Mouse (Mus musculus): ENCODE data around the gene Nrp1. TPM values are rescaled to one million over a fixed set of nuclear protein-coding genes. Genes with fewer than 3 reads are reported as not detected.

Gene Nrp1
- polyA plus RNA-seq, 1 experiment from 2014 or later: 8.7 TPM

DNA sequence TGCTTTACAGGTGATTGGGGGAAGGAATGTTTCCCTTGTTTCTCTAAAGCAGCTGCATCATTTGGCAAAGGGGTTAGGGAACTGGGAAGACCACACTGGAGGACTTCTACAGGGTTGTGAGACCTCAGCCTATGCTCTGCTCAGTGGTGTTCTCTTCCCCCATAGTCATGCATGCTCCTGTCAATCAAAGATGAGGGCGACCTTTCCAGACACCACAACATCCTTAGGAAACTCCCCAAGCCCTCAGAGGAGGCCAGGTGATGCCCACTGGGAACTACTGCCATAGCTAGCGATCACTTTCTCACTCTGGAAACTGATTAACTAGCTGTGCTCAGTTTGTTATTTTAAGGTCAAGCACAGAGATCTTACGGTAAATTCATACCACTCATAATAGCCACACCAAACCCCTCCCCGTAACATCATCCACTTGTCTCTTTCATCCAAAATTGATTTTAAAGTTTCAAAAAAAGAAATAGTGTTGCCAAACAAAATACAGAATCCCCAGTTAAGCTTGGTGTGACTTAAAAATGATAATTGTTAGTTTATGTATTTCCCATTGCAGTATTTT, 105.7 kb downstream of the Nrp1 start:
- WGBS (ENCODE audit: insufficient replicate concordance): 63% methylated on average over 4 of the region's 4 CpGs
- no peaks in the 10 kb centered on the region for H3K27me3 ChIP-seq (ENCODE audit: insufficient read depth, low read length)
- TF ChIP-seq CTCF (IDR thresholded peaks at IDR 0.05; ENCODE audit: low read depth) (no peak), EP300 (IDR thresholded peaks at IDR 0.05; ENCODE audit: low read depth) (no peak)
- H3K4me1 ChIP-seq (ENCODE audit: insufficient read depth): peaks cover 4% of the 10 kb centered on the region
- peaks cover 11% of the 10 kb centered on the region for H3K36me3 ChIP-seq (replicated peaks; ENCODE audit: insufficient read depth, low read length)
- no peak overlapping the region for H3K4me3 ChIP-seq (ENCODE audit: low read depth, low read length)
- DNase-seq: no peak
- no peak overlapping the region for H3K27ac ChIP-seq (ENCODE audit: low read depth)
- H3K9me3 ChIP-seq (ENCODE audit: low read length): no peaks in the 10 kb centered on the region
- no peak overlapping the region for H3K9ac ChIP-seq (replicated peaks)
- no peak overlapping the region for H3K4me2 ChIP-seq (ENCODE audit: low read depth, low read length)
- ATAC-seq: no peak

DNA sequence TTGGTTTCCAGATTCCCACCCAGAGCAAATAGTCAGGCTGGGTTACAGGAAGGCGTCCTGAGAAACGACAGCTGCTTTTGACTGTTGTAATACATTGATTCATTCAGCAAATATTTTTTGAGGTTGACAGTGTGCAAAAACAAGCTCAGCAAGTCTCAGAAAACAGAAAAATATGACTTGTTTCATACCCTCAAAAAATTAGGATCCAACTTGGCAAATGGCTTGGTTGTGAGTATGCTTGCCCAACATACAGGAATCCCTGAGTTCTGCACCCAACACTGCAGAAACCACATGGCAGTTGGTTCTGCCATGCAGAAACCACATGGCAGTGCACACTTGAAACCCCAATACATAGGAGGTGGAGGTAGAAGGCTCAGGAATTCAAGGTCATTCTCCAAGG, 107.1 kb downstream of the Nrp1 start:
- no peaks in the 10 kb centered on the region for H3K9me3 ChIP-seq (ENCODE audit: low read length)
- H3K36me3 ChIP-seq (replicated peaks; ENCODE audit: insufficient read depth, low read length): peaks cover 11% of the 10 kb centered on the region
- H3K27ac ChIP-seq (ENCODE audit: low read depth): peak overlapping the region; percentile 35; the same call in 1 of the 2 replicates
- H3K4me2 ChIP-seq (ENCODE audit: low read depth, low read length): no peak overlapping the region
- no peaks in the 10 kb centered on the region for H3K27me3 ChIP-seq (ENCODE audit: insufficient read depth, low read length)
- ATAC-seq (no peak), DNase-seq (no peak)
- H3K9ac ChIP-seq (replicated peaks): no peak overlapping the region
- WGBS (ENCODE audit: insufficient replicate concordance): 52% methylated on average over 2 of the region's 2 CpGs
- no peak overlapping the region for H3K4me3 ChIP-seq (ENCODE audit: low read depth, low read length)
- H3K4me1 ChIP-seq (ENCODE audit: insufficient read depth): peaks cover 4% of the 10 kb centered on the region
- TF ChIP-seq EP300 (IDR thresholded peaks at IDR 0.05; ENCODE audit: low read depth) (no peak), CTCF (IDR thresholded peaks at IDR 0.05; ENCODE audit: low read depth) (no peak)

DNA sequence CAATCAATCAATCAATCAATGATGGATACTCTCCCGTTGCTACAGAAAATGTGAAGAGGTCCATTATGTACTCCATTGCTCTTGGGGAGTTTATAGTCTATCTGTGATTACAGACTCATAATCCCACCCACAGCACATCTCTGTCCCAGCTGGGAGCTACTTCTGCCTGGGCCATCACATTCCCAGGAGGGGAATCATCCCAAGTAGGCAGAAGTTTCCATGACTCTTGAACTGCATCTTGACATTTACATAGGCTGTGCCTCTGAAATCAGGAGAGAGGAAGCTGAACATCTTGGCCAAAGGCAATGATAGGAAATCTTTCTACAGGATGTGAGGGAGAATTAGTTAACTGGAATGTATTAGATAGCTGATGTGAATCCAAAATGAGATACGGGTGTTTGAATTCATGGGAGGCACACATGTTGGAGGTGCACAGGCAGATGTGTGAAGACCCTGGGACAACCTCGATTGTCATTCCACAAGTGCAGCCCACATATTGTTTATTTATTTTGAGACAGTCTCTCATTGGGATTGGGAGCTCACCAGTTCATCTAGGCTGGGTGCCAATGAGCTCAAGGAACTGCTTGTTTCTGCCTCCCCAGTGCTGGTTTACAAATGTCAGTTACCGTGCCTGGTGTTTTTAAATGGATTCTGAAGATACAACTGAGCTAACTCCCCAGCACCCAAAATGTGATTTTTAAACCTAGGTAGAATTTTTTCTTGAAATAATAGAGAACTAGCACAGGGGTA, 108.5 kb downstream of the Nrp1 start:
- no peak overlapping the region for H3K9ac ChIP-seq (replicated peaks)
- no peaks in the 10 kb centered on the region for H3K9me3 ChIP-seq (ENCODE audit: low read length)
- TF ChIP-seq EP300 (IDR thresholded peaks at IDR 0.05; ENCODE audit: low read depth): no peak
- no peak for TF ChIP-seq CTCF (IDR thresholded peaks at IDR 0.05; ENCODE audit: low read depth)
- peaks cover 4% of the 10 kb centered on the region for H3K4me1 ChIP-seq (ENCODE audit: insufficient read depth)
- DNase-seq: no peak
- H3K4me2 ChIP-seq (ENCODE audit: low read depth, low read length): no peak overlapping the region
- WGBS (ENCODE audit: insufficient replicate concordance): 57% methylated on average over 4 of the region's 4 CpGs
- no peak overlapping the region for H3K27ac ChIP-seq (ENCODE audit: low read depth)
- H3K36me3 ChIP-seq (replicated peaks; ENCODE audit: insufficient read depth, low read length): peaks cover 11% of the 10 kb centered on the region
- no peak overlapping the region for H3K4me3 ChIP-seq (ENCODE audit: low read depth, low read length)
- ATAC-seq: no peak
- H3K27me3 ChIP-seq (ENCODE audit: insufficient read depth, low read length): no peaks in the 10 kb centered on the region

DNA sequence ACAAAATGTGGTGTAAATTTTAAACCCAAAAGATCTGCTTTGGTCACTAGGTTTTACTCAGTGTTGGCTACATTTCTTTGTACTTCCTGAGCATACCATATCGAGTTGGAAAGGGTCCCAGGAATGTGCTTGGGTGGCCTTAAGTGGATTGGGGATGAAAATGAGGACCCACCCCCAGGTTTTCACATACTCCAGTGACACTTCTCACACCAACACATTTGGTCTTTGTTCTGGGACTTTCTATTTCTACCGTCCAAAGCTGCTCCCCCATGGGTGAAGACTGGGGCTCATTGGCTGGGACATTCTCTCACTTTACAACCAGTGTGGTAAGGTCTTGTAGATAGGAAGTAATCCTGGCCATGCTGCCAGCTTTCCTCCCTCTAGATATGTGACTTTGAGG, 111.7 kb downstream of the Nrp1 start:
- Histone ChIP-seq H3K36me3 (replicated peaks; ENCODE audit: insufficient read depth, low read length) (peaks cover 8% of the 10 kb centered on the region), H3K27me3 (ENCODE audit: insufficient read depth, low read length) (no peaks in the 10 kb centered on the region), H3K9me3 (ENCODE audit: low read length) (no peaks in the 10 kb centered on the region), H3K27ac (ENCODE audit: low read depth) (no peak overlapping the region), H3K4me3 (ENCODE audit: low read depth, low read length) (no peak overlapping the region), H3K9ac (replicated peaks) (no peak overlapping the region), H3K4me1 (ENCODE audit: insufficient read depth) (peaks cover 6% of the 10 kb centered on the region; the same call in 1 of the 2 replicates), H3K4me2 (ENCODE audit: low read depth, low read length) (no peak overlapping the region)
- WGBS (ENCODE audit: insufficient replicate concordance): 60% methylated on average over 2 of the region's 2 CpGs
- DNase-seq (no peak), ATAC-seq (no peak)
- no peak for TF ChIP-seq CTCF (IDR thresholded peaks at IDR 0.05; ENCODE audit: low read depth)
- no peak for TF ChIP-seq EP300 (IDR thresholded peaks at IDR 0.05; ENCODE audit: low read depth)

DNA sequence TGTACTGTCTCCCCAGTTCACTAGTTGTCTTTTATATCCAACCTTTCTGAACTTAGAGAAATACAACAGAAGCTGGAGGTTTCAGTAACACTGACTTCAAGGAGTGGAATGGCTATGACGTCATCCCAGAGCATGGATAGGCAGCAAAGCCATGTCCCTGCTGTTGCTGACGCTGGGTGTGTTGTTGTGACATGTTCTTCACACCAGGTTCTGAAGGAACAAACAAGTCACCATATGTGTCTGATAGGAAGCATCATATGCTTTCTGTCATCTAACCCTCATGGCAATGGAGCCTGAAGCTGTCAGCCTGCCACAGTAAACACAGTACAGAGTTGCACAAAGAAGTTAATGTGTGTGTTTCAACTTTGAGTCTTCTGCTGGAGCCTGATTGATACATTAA, 112.8 kb downstream of the Nrp1 start:
- DNase-seq (no peak), ATAC-seq (0 out of 2 replicates have a peak, but pooled peaks have one; percentile 17)
- WGBS (ENCODE audit: insufficient replicate concordance): 75% methylated on average over 2 of the region's 2 CpGs
- Histone ChIP-seq H3K27me3 (ENCODE audit: insufficient read depth, low read length) (no peaks in the 10 kb centered on the region), H3K4me2 (ENCODE audit: low read depth, low read length) (no peak overlapping the region), H3K4me1 (ENCODE audit: insufficient read depth) (peaks cover 6% of the 10 kb centered on the region; the same call in 1 of the 2 replicates), H3K27ac (ENCODE audit: low read depth) (no peak overlapping the region), H3K36me3 (replicated peaks; ENCODE audit: insufficient read depth, low read length) (peaks cover 8% of the 10 kb centered on the region), H3K4me3 (ENCODE audit: low read depth, low read length) (no peak overlapping the region), H3K9ac (replicated peaks) (no peak overlapping the region), H3K9me3 (ENCODE audit: low read length) (no peaks in the 10 kb centered on the region)
- no peak for TF ChIP-seq EP300 (IDR thresholded peaks at IDR 0.05; ENCODE audit: low read depth)
- TF ChIP-seq CTCF (IDR thresholded peaks at IDR 0.05; ENCODE audit: low read depth): no peak

DNA sequence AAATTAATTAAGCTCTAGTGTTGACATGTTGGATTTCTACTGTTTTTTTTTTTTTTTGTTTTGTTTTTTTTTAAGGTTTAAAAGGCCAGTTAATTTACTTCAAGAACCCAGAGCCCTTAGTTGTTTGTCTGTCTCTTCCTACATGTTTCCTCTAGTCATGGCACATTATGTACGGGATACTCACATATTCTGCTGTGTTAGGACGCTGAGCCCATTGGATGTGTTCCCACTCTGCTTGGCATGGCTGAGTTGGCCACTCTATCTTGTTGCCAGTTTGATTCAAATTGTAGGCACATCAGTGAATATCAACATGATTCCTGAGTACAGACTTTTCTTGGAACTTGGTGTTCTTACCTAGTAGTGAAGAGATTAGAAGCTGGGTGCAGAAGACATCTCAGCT, 114.5 kb downstream of the Nrp1 start:
- Histone ChIP-seq H3K27ac (ENCODE audit: low read depth) (no peak overlapping the region), H3K27me3 (ENCODE audit: insufficient read depth, low read length) (no peaks in the 10 kb centered on the region), H3K4me3 (ENCODE audit: low read depth, low read length) (no peak overlapping the region), H3K4me1 (ENCODE audit: insufficient read depth) (0 out of 2 replicates have a peak, but pooled peaks cover 6% of the 10 kb centered on the region), H3K9me3 (ENCODE audit: low read length) (no peaks in the 10 kb centered on the region), H3K36me3 (replicated peaks; ENCODE audit: insufficient read depth, low read length) (peaks cover 8% of the 10 kb centered on the region), H3K9ac (replicated peaks) (no peak overlapping the region), H3K4me2 (ENCODE audit: low read depth, low read length) (no peak overlapping the region)
- ATAC-seq (no peak), DNase-seq (no peak)
- WGBS (ENCODE audit: insufficient replicate concordance): 82% methylated on average over 2 of the region's 2 CpGs
- TF ChIP-seq CTCF (IDR thresholded peaks at IDR 0.05; ENCODE audit: low read depth) (no peak), EP300 (IDR thresholded peaks at IDR 0.05; ENCODE audit: low read depth) (no peak)

Data from liver, postnatal 0 days (tissue).